Mouse (Mus musculus) embryonic facial prominence, embryonic 11.5 days (tissue): ENCODE measurements around the gene Pwp1. TPM values are rescaled to one million over a fixed set of nuclear protein-coding genes. Genes with fewer than 3 reads are reported as not detected.

Source experiments
- ATAC-seq: fragments of 200-750 bp; cut with Nextera tagmentation; replicated peaks from 2 replicates; pipeline ENCODE4 v1.8.0; 2017; ENCODE audit warnings: low read depth; ENCODE audit not compliant: insufficient number of reproducible peaks, low FRiP score, low TSS enrichment
- DNase-seq: peaks from one replicate; pipeline ENCODE4 v3.0.0-alpha.2; 2015; ENCODE audit warnings: low spot score
- H3K27ac ChIP-seq: fragments of 300-500 bp; sonication (generic); replicated peaks from 2 replicates; pipeline ENCODE4 v1.5.1; 2014; ENCODE audit warnings: mild to moderate bottlenecking, low read depth, low read length, control low read depth
- H3K27me3 ChIP-seq: fragments of 300-500 bp; sonication (generic); 2 replicates; pipeline ENCODE4 v1.6.1; 2014; ENCODE audit warnings: mild to moderate bottlenecking, low read length, moderate library complexity, mixed read lengths; ENCODE audit not compliant: control insufficient read depth, insufficient read depth
- H3K36me3 ChIP-seq: fragments of 300-500 bp; sonication (generic); replicated peaks from 2 replicates; pipeline ENCODE4 v1.6.1; 2014; ENCODE audit warnings: low read depth, mild to moderate bottlenecking, low read length, moderate library complexity, mixed read lengths; ENCODE audit not compliant: control insufficient read depth, insufficient read depth
- H3K4me1 ChIP-seq: fragments of 300-500 bp; sonication (generic); 2 replicates; pipeline ENCODE4 v1.6.1; 2014; ENCODE audit warnings: low read length, mixed read lengths; ENCODE audit not compliant: control insufficient read depth, insufficient read depth
- H3K4me2 ChIP-seq: fragments of 300-500 bp; sonication (generic); 2 replicates; pipeline ENCODE4 v1.6.1; 2014; ENCODE audit warnings: low read depth, mild to moderate bottlenecking, control low read depth, low read length, moderate library complexity
- H3K4me3 ChIP-seq: fragments of 300-500 bp; sonication (generic); 2 replicates; pipeline ENCODE4 v1.5.1; 2014; ENCODE audit warnings: low read depth, low read length, control low read depth
- H3K9ac ChIP-seq: fragments of 300-500 bp; sonication (generic); replicated peaks from 2 replicates; pipeline ENCODE4 v1.6.1; 2014; ENCODE audit warnings: mild to moderate bottlenecking, control low read depth, low read length
- H3K9me3 ChIP-seq: fragments of 300-500 bp; sonication (generic); replicated peaks from 2 replicates; pipeline ENCODE4 v1.6.1; 2016; ENCODE audit warnings: mild to moderate bottlenecking, low read length, inconsistent platforms, mixed read lengths; ENCODE audit not compliant: control insufficient read depth
- WGBS: fragments of 180-500 bp; shearing (Covaris S2); extraction: QIAGEN DNeasy Blood & Tissue Kit; methylation state at CpG from one replicate; pipeline ENCODE4 v1.1.7; 2014; 5-methylcytosine and 5-hydroxymethylcytosine counted together
- polyA plus RNA-seq: library from polyadenylated mRNA; unstranded; fragments of >200 nt; fragmentation: Nextera tagmentation; extraction: Ambion mirVana; gene quantifications from 2 replicates; pipeline ENCODE4 v1.2.1, GENCODE M21; 2014

Pwp1 gene
- polyA plus RNA-seq, 1 experiment from 2014 or later = 116 TPM

- ATAC-seq (no peak), DNase-seq (no peak)
- no peak overlapping the region for H3K4me3 ChIP-seq
- 90% methylated on average over 11 of the region's 11 CpGs for WGBS
- no peak overlapping the region for H3K4me2 ChIP-seq
- H3K36me3 ChIP-seq = no peaks in the 10 kb centered on the region
- no peaks in the 10 kb centered on the region; the same call in 1 of the 2 replicates for H3K4me1 ChIP-seq
- no peaks in the 10 kb centered on the region for H3K9me3 ChIP-seq
- no peak overlapping the region for H3K27ac ChIP-seq
- peaks cover 4% of the 10 kb centered on the region for H3K27me3 ChIP-seq
- H3K9ac ChIP-seq = no peak overlapping the region
Measured at GRCm38 (mm10) chr10:85929962-85930361, 100.7 kb downstream of the Pwp1 start.

DNA sequence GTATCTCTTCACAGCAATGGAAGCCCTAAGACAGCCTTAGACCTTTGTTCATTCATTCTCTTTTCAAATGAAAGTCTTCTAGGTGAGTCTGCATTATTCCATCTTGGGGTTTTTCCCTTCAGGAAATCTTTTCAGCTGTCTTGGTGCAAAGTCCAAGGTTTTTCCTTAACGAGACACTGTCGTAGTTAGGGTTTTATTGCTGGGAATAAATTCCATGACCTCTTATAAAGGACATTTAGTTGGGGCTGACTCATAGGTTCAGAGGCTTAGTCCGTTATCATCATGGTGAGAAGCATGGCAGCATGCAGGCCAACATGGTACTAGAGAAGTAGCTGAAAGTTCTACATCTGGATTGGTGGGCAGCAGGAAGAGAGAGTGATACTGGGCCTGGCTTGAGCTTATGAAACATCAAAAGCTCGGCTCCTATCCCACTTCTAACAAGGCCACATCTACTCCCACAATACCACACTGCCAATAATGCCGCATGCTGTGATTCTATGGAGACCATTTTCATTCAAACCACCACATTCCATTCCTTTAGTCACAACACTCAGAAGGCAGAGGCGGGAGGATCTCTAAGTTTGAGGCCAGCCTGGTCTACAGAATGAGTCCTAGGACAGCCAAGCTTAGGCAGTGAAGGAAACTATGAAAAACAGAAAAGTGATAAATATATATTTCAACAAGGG lies 107.1 kb downstream of the Pwp1 start:
- Histone ChIP-seq H3K27me3 (no peaks in the 10 kb centered on the region), H3K9ac (no peak overlapping the region), H3K4me3 (no peak overlapping the region), H3K27ac (no peak overlapping the region), H3K36me3 (peaks cover 26% of the 10 kb centered on the region), H3K9me3 (no peaks in the 10 kb centered on the region), H3K4me1 (no peaks in the 10 kb centered on the region), H3K4me2 (no peak overlapping the region)
- 94% methylated on average over 6 of the region's 6 CpGs for WGBS
- ATAC-seq (no peak), DNase-seq (no peak)

Other genes starting within 250 kb of the Pwp1 start
- gene Prdm4, start 87.6 kb downstream of the Pwp1 start, polyA plus RNA-seq = 37.3 and 38.1 TPM in 2 replicates
- gene Ascl4, start 98.2 kb downstream of the Pwp1 start, polyA plus RNA-seq = 0.47 and 0.50 TPM in 2 replicates
- gene Rtcb, start 128.3 kb downstream of the Pwp1 start, polyA plus RNA-seq = 223 and 238 TPM in 2 replicates
- 0.07 TPM in 1 of 2 replicates, not detected in the other for gene Bpifc, start 182.4 kb downstream of the Pwp1 start, polyA plus RNA-seq
- gene Fbxo7, start 192.5 kb downstream of the Pwp1 start, polyA plus RNA-seq = 23.1 and 23.3 TPM in 2 replicates